Mouse (Mus musculus): ENCODE measurements at regions not wholly inside any gene's neighbourhood (a gene's known extent, or its start where the extent isn't known, plus 50 kb on each side); places are given as distances from the start of the nearest gene placed in this dataset.

GRCm38 (mm10) chr4:81005507-81006328 is 95.3 kb downstream of the Lurap1l start:
- 50% methylated on average over 7 of the region's 7 CpGs for WGBS
- no peak for ATAC-seq
- Histone ChIP-seq H3K36me3 (ENCODE audit: control insufficient read depth, insufficient read depth) (no peaks in the 10 kb centered on the region), H3K9me3 (ENCODE audit: control insufficient read depth) (peaks cover 5% of the 10 kb centered on the region; the same call in 1 of the 2 replicates), H3K4me2 (replicated peaks; ENCODE audit: low read depth) (no peak overlapping the region), H3K9ac (ENCODE audit: low read depth, low read length) (no peak overlapping the region), H3K27ac (ENCODE audit: low read depth, low read length) (no peak overlapping the region), H3K27me3 (replicated peaks; ENCODE audit: control insufficient read depth, insufficient read depth, low read length) (no peaks in the 10 kb centered on the region), H3K4me1 (replicated peaks; ENCODE audit: control insufficient read depth, insufficient read depth, low read length) (no peaks in the 10 kb centered on the region), H3K4me3 (ENCODE audit: low read depth, low read length) (no peak overlapping the region)
- no peak for TF ChIP-seq CTCF (IDR thresholded peaks at IDR 0.05; ENCODE audit: low read depth)

GRCm38 (mm10) chr4:81006546-81006945 is 96.1 kb downstream of the Lurap1l start:
- H3K9ac ChIP-seq (ENCODE audit: low read depth, low read length) = no peak overlapping the region
- WGBS = 87% methylated on average over 1 of the region's 1 CpGs
- H3K4me1 ChIP-seq (replicated peaks; ENCODE audit: control insufficient read depth, insufficient read depth, low read length) = no peaks in the 10 kb centered on the region
- H3K27me3 ChIP-seq (replicated peaks; ENCODE audit: control insufficient read depth, insufficient read depth, low read length) = no peaks in the 10 kb centered on the region
- no peaks in the 10 kb centered on the region for H3K9me3 ChIP-seq (ENCODE audit: control insufficient read depth)
- H3K4me3 ChIP-seq (ENCODE audit: low read depth, low read length) = no peak overlapping the region
- ATAC-seq = no peak
- H3K36me3 ChIP-seq (ENCODE audit: control insufficient read depth, insufficient read depth) = no peaks in the 10 kb centered on the region
- H3K27ac ChIP-seq (ENCODE audit: low read depth, low read length) = no peak overlapping the region
- no peak for TF ChIP-seq CTCF (IDR thresholded peaks at IDR 0.05; ENCODE audit: low read depth)
- no peak overlapping the region for H3K4me2 ChIP-seq (replicated peaks; ENCODE audit: low read depth)

GRCm38 (mm10) chr4:81021850-81022249 is 111.4 kb downstream of the Lurap1l start:
- TF ChIP-seq CTCF (IDR thresholded peaks at IDR 0.05; ENCODE audit: low read depth) = no peak
- Histone ChIP-seq H3K27ac (ENCODE audit: low read depth, low read length) (no peak overlapping the region), H3K4me1 (replicated peaks; ENCODE audit: control insufficient read depth, insufficient read depth, low read length) (no peaks in the 10 kb centered on the region), H3K9me3 (ENCODE audit: control insufficient read depth) (no peaks in the 10 kb centered on the region), H3K36me3 (ENCODE audit: control insufficient read depth, insufficient read depth) (no peaks in the 10 kb centered on the region), H3K9ac (ENCODE audit: low read depth, low read length) (no peak overlapping the region), H3K4me2 (replicated peaks; ENCODE audit: low read depth) (no peak overlapping the region), H3K27me3 (replicated peaks; ENCODE audit: control insufficient read depth, insufficient read depth, low read length) (no peaks in the 10 kb centered on the region), H3K4me3 (ENCODE audit: low read depth, low read length) (no peak overlapping the region)
- 70% methylated on average over 2 of the region's 2 CpGs for WGBS
- no peak for ATAC-seq

- no peaks in the 10 kb centered on the region for H3K9me3 ChIP-seq (ENCODE audit: control insufficient read depth)
- H3K9ac ChIP-seq (ENCODE audit: low read depth, low read length) = no peak overlapping the region
- no peak for ATAC-seq
- no peak for TF ChIP-seq CTCF (IDR thresholded peaks at IDR 0.05; ENCODE audit: low read depth)
- H3K4me1 ChIP-seq (replicated peaks; ENCODE audit: control insufficient read depth, insufficient read depth, low read length) = no peaks in the 10 kb centered on the region
- no peak overlapping the region for H3K4me2 ChIP-seq (replicated peaks; ENCODE audit: low read depth)
- H3K36me3 ChIP-seq (ENCODE audit: control insufficient read depth, insufficient read depth) = no peaks in the 10 kb centered on the region
- H3K27ac ChIP-seq (ENCODE audit: low read depth, low read length) = no peak overlapping the region
- no peaks in the 10 kb centered on the region for H3K27me3 ChIP-seq (replicated peaks; ENCODE audit: control insufficient read depth, insufficient read depth, low read length)
- no peak overlapping the region for H3K4me3 ChIP-seq (ENCODE audit: low read depth, low read length)
- 62% methylated on average over 14 of the region's 14 CpGs for WGBS
Observed at GRCm38 (mm10) chr4:81023436-81023983, 113.1 kb downstream of the Lurap1l start.

- 63% methylated on average over 1 of the region's 1 CpGs for WGBS
- Histone ChIP-seq H3K4me3 (ENCODE audit: low read depth, low read length) (no peak overlapping the region), H3K4me2 (replicated peaks; ENCODE audit: low read depth) (no peak overlapping the region), H3K27me3 (replicated peaks; ENCODE audit: control insufficient read depth, insufficient read depth, low read length) (no peaks in the 10 kb centered on the region), H3K36me3 (ENCODE audit: control insufficient read depth, insufficient read depth) (no peaks in the 10 kb centered on the region), H3K9me3 (ENCODE audit: control insufficient read depth) (no peaks in the 10 kb centered on the region), H3K27ac (ENCODE audit: low read depth, low read length) (no peak overlapping the region), H3K9ac (ENCODE audit: low read depth, low read length) (no peak overlapping the region), H3K4me1 (replicated peaks; ENCODE audit: control insufficient read depth, insufficient read depth, low read length) (no peaks in the 10 kb centered on the region)
- TF ChIP-seq CTCF (IDR thresholded peaks at IDR 0.05; ENCODE audit: low read depth) = peak; percentile 79
- no peak for ATAC-seq
Observed at GRCm38 (mm10) chr4:81027558-81027957, 117.1 kb downstream of the Lurap1l start.

- no peak for TF ChIP-seq CTCF (IDR thresholded peaks at IDR 0.05; ENCODE audit: low read depth)
Observed at GRCm38 (mm10) chr4:81030671-81031070, 120.2 kb downstream of the Lurap1l start.

More at GRCm38 (mm10) chr4:81030671-81031070, 120.2 kb downstream of the Lurap1l start:
- Histone ChIP-seq H3K36me3 (ENCODE audit: control insufficient read depth, insufficient read depth) (no peaks in the 10 kb centered on the region), H3K9ac (ENCODE audit: low read depth, low read length) (no peak overlapping the region), H3K27me3 (replicated peaks; ENCODE audit: control insufficient read depth, insufficient read depth, low read length) (no peaks in the 10 kb centered on the region), H3K9me3 (ENCODE audit: control insufficient read depth) (no peaks in the 10 kb centered on the region), H3K4me3 (ENCODE audit: low read depth, low read length) (no peak overlapping the region), H3K4me1 (replicated peaks; ENCODE audit: control insufficient read depth, insufficient read depth, low read length) (no peaks in the 10 kb centered on the region), H3K27ac (ENCODE audit: low read depth, low read length) (no peak overlapping the region), H3K4me2 (replicated peaks; ENCODE audit: low read depth) (no peak overlapping the region)
- 83% methylated on average over 3 of the region's 3 CpGs for WGBS
- no peak for ATAC-seq

Measured in intestine, postnatal 0 days (tissue).